Mouse (Mus musculus): Measurements from ENCODE around the gene Slc22a18. TPM values are rescaled to one million over a fixed set of nuclear protein-coding genes. Genes with fewer than 3 reads are reported as not detected.

The Slc22a18 gene
- polyA plus RNA-seq (2015; fragmentation: Nextera tagmentation; extraction: Ambion mirVana): 3.5 and 5.4 TPM in 2 replicates

- Histone ChIP-seq H3K4me1 (replicated peaks; ENCODE audit: control insufficient read depth, insufficient read depth, low read length) (no peaks in the 10 kb centered on the region), H3K4me3 (ENCODE audit: low read length) (peak within 1 kb of the TSS; percentile 19), H3K9ac (ENCODE audit: low read length) (0 out of 2 replicates have a peak within 1 kb of the TSS, but pooled peaks have one; percentile 21), H3K36me3 (ENCODE audit: control insufficient read depth, insufficient read depth, low read length) (no peaks in the 10 kb centered on the region), H3K9me3 (ENCODE audit: control insufficient read depth, low read length) (no peaks in the 10 kb centered on the region), H3K27ac (ENCODE audit: low read length) (no peak within 1 kb of the TSS), H3K4me2 (ENCODE audit: low read depth, low read length) (peak within 1 kb of the TSS; percentile 9; the same call in 1 of the 2 replicates), H3K27me3 (ENCODE audit: control insufficient read depth, insufficient read depth, low read depth, low read length) (no peaks in the 10 kb centered on the region)
- 27% methylated on average over 4 of the region's 4 CpGs for WGBS
- ATAC-seq (ENCODE audit: low read depth): 0 out of 2 replicates have a peak, but pooled peaks have one; percentile 32
Measured at GRCm38 (mm10) chr7:143473347-143474101, at the start of gene Slc22a18. TSS of gene Slc22a18 (plus strand) at chr7:143473736.

GRCm38 (mm10) chr7:143428142-143428813, 45.3 kb upstream of the Slc22a18 start:
- no peaks in the 10 kb centered on the region for H3K36me3 ChIP-seq (ENCODE audit: control insufficient read depth, insufficient read depth, low read length)
- no peak overlapping the region for H3K4me2 ChIP-seq (ENCODE audit: low read depth, low read length)
- no peaks in the 10 kb centered on the region for H3K27me3 ChIP-seq (ENCODE audit: control insufficient read depth, insufficient read depth, low read depth, low read length)
- 55% methylated on average over 23 of the region's 23 CpGs for WGBS
- no peak overlapping the region for H3K4me3 ChIP-seq (ENCODE audit: low read length)
- H3K4me1 ChIP-seq (replicated peaks; ENCODE audit: control insufficient read depth, insufficient read depth, low read length): peaks cover 12% of the 10 kb centered on the region
- H3K9me3 ChIP-seq (ENCODE audit: control insufficient read depth, low read length): no peaks in the 10 kb centered on the region
- no peak overlapping the region for H3K27ac ChIP-seq (ENCODE audit: low read length)
- no peak overlapping the region for H3K9ac ChIP-seq (ENCODE audit: low read length)
- peak; percentile 83 for ATAC-seq (ENCODE audit: low read depth)

GRCm38 (mm10) chr7:143428814-143429499, 44.6 kb upstream of the Slc22a18 start:
- Histone ChIP-seq H3K4me3 (ENCODE audit: low read length) (no peak overlapping the region), H3K27ac (ENCODE audit: low read length) (no peak overlapping the region), H3K9ac (ENCODE audit: low read length) (no peak overlapping the region), H3K4me2 (ENCODE audit: low read depth, low read length) (no peak overlapping the region), H3K36me3 (ENCODE audit: control insufficient read depth, insufficient read depth, low read length) (no peaks in the 10 kb centered on the region), H3K4me1 (replicated peaks; ENCODE audit: control insufficient read depth, insufficient read depth, low read length) (peaks cover 12% of the 10 kb centered on the region), H3K9me3 (ENCODE audit: control insufficient read depth, low read length) (no peaks in the 10 kb centered on the region), H3K27me3 (ENCODE audit: control insufficient read depth, insufficient read depth, low read depth, low read length) (no peaks in the 10 kb centered on the region)
- no peak for ATAC-seq (ENCODE audit: low read depth)
- 66% methylated on average over 2 of the region's 2 CpGs for WGBS

- 75% methylated on average over 1 of the region's 1 CpGs for WGBS
- Histone ChIP-seq H3K9me3 (ENCODE audit: control insufficient read depth, low read length) (no peaks in the 10 kb centered on the region), H3K27me3 (ENCODE audit: control insufficient read depth, insufficient read depth, low read depth, low read length) (no peaks in the 10 kb centered on the region; the same call in 1 of the 2 replicates), H3K36me3 (ENCODE audit: control insufficient read depth, insufficient read depth, low read length) (no peaks in the 10 kb centered on the region), H3K9ac (ENCODE audit: low read length) (no peak overlapping the region), H3K4me3 (ENCODE audit: low read length) (no peak overlapping the region), H3K4me1 (replicated peaks; ENCODE audit: control insufficient read depth, insufficient read depth, low read length) (peaks cover 14% of the 10 kb centered on the region), H3K27ac (ENCODE audit: low read length) (no peak overlapping the region), H3K4me2 (ENCODE audit: low read depth, low read length) (no peak overlapping the region)
- no peak for ATAC-seq (ENCODE audit: low read depth)
Measured at GRCm38 (mm10) chr7:143432631-143433030, 40.9 kb upstream of the Slc22a18 start.

- Histone ChIP-seq H3K4me2 (ENCODE audit: low read depth, low read length) (no peak overlapping the region), H3K27ac (ENCODE audit: low read length) (no peak overlapping the region), H3K9me3 (ENCODE audit: control insufficient read depth, low read length) (no peaks in the 10 kb centered on the region), H3K4me1 (replicated peaks; ENCODE audit: control insufficient read depth, insufficient read depth, low read length) (peaks cover 13% of the 10 kb centered on the region), H3K36me3 (ENCODE audit: control insufficient read depth, insufficient read depth, low read length) (no peaks in the 10 kb centered on the region), H3K4me3 (ENCODE audit: low read length) (no peak overlapping the region), H3K27me3 (ENCODE audit: control insufficient read depth, insufficient read depth, low read depth, low read length) (no peaks in the 10 kb centered on the region; the same call in 1 of the 2 replicates), H3K9ac (ENCODE audit: low read length) (no peak overlapping the region)
- WGBS: 77% methylated on average over 7 of the region's 7 CpGs
- no peak for ATAC-seq (ENCODE audit: low read depth)
Measured at GRCm38 (mm10) chr7:143433331-143433730, 40.2 kb upstream of the Slc22a18 start.

- Histone ChIP-seq H3K36me3 (ENCODE audit: control insufficient read depth, insufficient read depth, low read length) (no peaks in the 10 kb centered on the region), H3K27ac (ENCODE audit: low read length) (no peak overlapping the region), H3K4me2 (ENCODE audit: low read depth, low read length) (peak overlapping the region; percentile 99), H3K9ac (ENCODE audit: low read length) (peak overlapping the region; percentile 80), H3K27me3 (ENCODE audit: control insufficient read depth, insufficient read depth, low read depth, low read length) (no peaks in the 10 kb centered on the region; the same call in 1 of the 2 replicates), H3K4me1 (replicated peaks; ENCODE audit: control insufficient read depth, insufficient read depth, low read length) (peaks cover 5% of the 10 kb centered on the region; the same call in 1 of the 2 replicates), H3K4me3 (ENCODE audit: low read length) (peak overlapping the region; percentile 54), H3K9me3 (ENCODE audit: control insufficient read depth, low read length) (no peaks in the 10 kb centered on the region)
- peak; percentile 48 for ATAC-seq (ENCODE audit: low read depth)
- WGBS: 22% methylated on average over 16 of the region's 18 CpGs
Measured at GRCm38 (mm10) chr7:143437231-143437893, 36.2 kb upstream of the Slc22a18 start.

GRCm38 (mm10) chr7:143437894-143438581, 35.5 kb upstream of the Slc22a18 start:
- Histone ChIP-seq H3K36me3 (ENCODE audit: control insufficient read depth, insufficient read depth, low read length) (no peaks in the 10 kb centered on the region), H3K27me3 (ENCODE audit: control insufficient read depth, insufficient read depth, low read depth, low read length) (peaks cover 3% of the 10 kb centered on the region), H3K27ac (ENCODE audit: low read length) (no peak overlapping the region; the same call in 1 of the 2 replicates), H3K4me2 (ENCODE audit: low read depth, low read length) (peak overlapping the region; percentile 99), H3K4me3 (ENCODE audit: low read length) (peak overlapping the region; percentile 54), H3K9me3 (ENCODE audit: control insufficient read depth, low read length) (no peaks in the 10 kb centered on the region), H3K4me1 (replicated peaks; ENCODE audit: control insufficient read depth, insufficient read depth, low read length) (peaks cover 5% of the 10 kb centered on the region; the same call in 1 of the 2 replicates), H3K9ac (ENCODE audit: low read length) (peak overlapping the region; percentile 80)
- 1% methylated on average over 60 of the region's 63 CpGs for WGBS
- peak; percentile 59 for ATAC-seq (ENCODE audit: low read depth)

- WGBS: 83% methylated on average over 1 of the region's 1 CpGs
- Histone ChIP-seq H3K4me2 (ENCODE audit: low read depth, low read length) (no peak overlapping the region), H3K4me1 (replicated peaks; ENCODE audit: control insufficient read depth, insufficient read depth, low read length) (peaks cover 5% of the 10 kb centered on the region; the same call in 1 of the 2 replicates), H3K9me3 (ENCODE audit: control insufficient read depth, low read length) (no peaks in the 10 kb centered on the region), H3K36me3 (ENCODE audit: control insufficient read depth, insufficient read depth, low read length) (no peaks in the 10 kb centered on the region), H3K27ac (ENCODE audit: low read length) (no peak overlapping the region), H3K9ac (ENCODE audit: low read length) (no peak overlapping the region), H3K4me3 (ENCODE audit: low read length) (no peak overlapping the region), H3K27me3 (ENCODE audit: control insufficient read depth, insufficient read depth, low read depth, low read length) (peaks cover 12% of the 10 kb centered on the region)
- ATAC-seq (ENCODE audit: low read depth): no peak
Measured at GRCm38 (mm10) chr7:143438965-143439364, 34.6 kb upstream of the Slc22a18 start.

Data from lung, embryonic 16.5 days (tissue).